Mouse (Mus musculus) forebrain, embryonic 14.5 days (tissue): ENCODE measurements around the gene Rims3. TPM values are rescaled to one million over a fixed set of nuclear protein-coding genes. Genes with fewer than 3 reads are reported as not detected.
A peak's percentile ranks its signal among the peaks of the same experiment; 100 is the strongest.

Experiments
- ATAC-seq: fragments of 200-750 bp; cut with Nextera tagmentation; 2 replicates; pipeline ENCODE4 v1.8.0; 2017; ENCODE audit warnings: mild to moderate bottlenecking, moderate library complexity
- DNase-seq: peaks from one replicate; pipeline ENCODE4 v3.0.0-alpha.2; 2015; ENCODE audit warnings: low spot score
- H3K27ac ChIP-seq: fragments of 300-500 bp; sonication (generic); 2 replicates; pipeline ENCODE4 v1.5.1; 2014; ENCODE audit warnings: low read depth, mild to moderate bottlenecking, control low read depth, low read length, moderate library complexity
- H3K27me3 ChIP-seq: fragments of 300-500 bp; sonication (generic); replicated peaks from 2 replicates; pipeline ENCODE4 v1.6.1; 2014; ENCODE audit warnings: low read length, control low read depth, mixed read lengths; ENCODE audit not compliant: control insufficient read depth, insufficient read depth
- H3K36me3 ChIP-seq: fragments of 300-500 bp; sonication (generic); 2 replicates; pipeline ENCODE4 v1.6.1; 2014; ENCODE audit warnings: low read length, control low read depth; ENCODE audit not compliant: control insufficient read depth, insufficient read depth
- H3K4me1 ChIP-seq: fragments of 300-500 bp; sonication (generic); 2 replicates; pipeline ENCODE4 v1.6.1; 2014; ENCODE audit warnings: antibody characterized with exemption, low read length, control low read depth; ENCODE audit not compliant: control insufficient read depth, insufficient read depth
- H3K4me2 ChIP-seq: fragments of 300-500 bp; sonication (generic); 2 replicates; pipeline ENCODE4 v1.6.1; 2014; ENCODE audit warnings: mild to moderate bottlenecking, control low read depth, low read length
- H3K4me3 ChIP-seq: fragments of 300-500 bp; sonication (generic); 2 replicates; pipeline ENCODE4 v1.5.1; 2014; ENCODE audit warnings: low read depth, low read length, control low read depth
- H3K9ac ChIP-seq: fragments of 300-500 bp; sonication (generic); 2 replicates; pipeline ENCODE4 v1.6.1; 2014; ENCODE audit warnings: mild to moderate bottlenecking, low read length, control low read depth, moderate library complexity
- H3K9me3 ChIP-seq: fragments of 300-500 bp; sonication (generic); replicated peaks from 2 replicates; pipeline ENCODE4 v1.6.1; 2016; ENCODE audit warnings: low read length, control low read depth, mixed read lengths; ENCODE audit not compliant: control insufficient read depth
- WGBS: fragments of 180-500 bp; shearing (Covaris S2); extraction: QIAGEN DNeasy Blood & Tissue Kit; methylation state at CpG from one replicate; pipeline ENCODE4 v1.1.7; 2014; 5-methylcytosine and 5-hydroxymethylcytosine counted together
- polyA plus RNA-seq: library from polyadenylated mRNA; unstranded; fragments of >200 nt; fragmentation: Nextera tagmentation; extraction: Ambion mirVana; gene quantifications from 2 replicates; pipeline ENCODE4 v1.2.1, GENCODE M21; 2014

Gene Rims3
- polyA plus RNA-seq, 1 experiment from 2014 or later = 8.1 TPM

- Histone ChIP-seq H3K4me1 (peaks cover 24% of the 10 kb centered on the region), H3K36me3 (no peaks in the 10 kb centered on the region), H3K9me3 (no peaks in the 10 kb centered on the region), H3K27ac (no peak overlapping the region), H3K4me3 (no peak overlapping the region), H3K9ac (no peak overlapping the region), H3K4me2 (no peak overlapping the region), H3K27me3 (no peaks in the 10 kb centered on the region)
- 36% methylated on average over 13 of the region's 13 CpGs for WGBS
- ATAC-seq (0 out of 2 replicates have a peak, but pooled peaks have one; percentile 27), DNase-seq (peak; percentile 84)
These were observed 30.8 kb downstream of the Rims3 start for GRCm38 (mm10) chr4:120885208-120886120.

GRCm38 (mm10) chr4:120886131-120886530 is 31.5 kb downstream of the Rims3 start:
- WGBS = 29% methylated on average over 4 of the region's 4 CpGs
- ATAC-seq = no peak

GRCm38 (mm10) chr4:120886811-120887210 is 32.2 kb downstream of the Rims3 start:
- WGBS = 86% methylated on average over 5 of the region's 5 CpGs

More at GRCm38 (mm10) chr4:120886131-120886530, 31.5 kb downstream of the Rims3 start:
- Histone ChIP-seq H3K36me3 (no peaks in the 10 kb centered on the region), H3K9me3 (no peaks in the 10 kb centered on the region), H3K27me3 (no peaks in the 10 kb centered on the region), H3K4me2 (no peak overlapping the region), H3K4me3 (no peak overlapping the region), H3K27ac (no peak overlapping the region), H3K4me1 (peaks cover 24% of the 10 kb centered on the region), H3K9ac (no peak overlapping the region)
- DNase-seq = no peak

GRCm38 (mm10) chr4:120887381-120888112 is 32.9 kb downstream of the Rims3 start:
- peaks cover 15% of the 10 kb centered on the region for H3K4me1 ChIP-seq
- WGBS = 32% methylated on average over 8 of the region's 8 CpGs
- no peaks in the 10 kb centered on the region for H3K36me3 ChIP-seq
- H3K9ac ChIP-seq = no peak overlapping the region
- H3K4me3 ChIP-seq = no peak overlapping the region
- H3K27me3 ChIP-seq = no peaks in the 10 kb centered on the region
- peak; percentile 21; the same call in 1 of the 2 replicates for ATAC-seq
- H3K4me2 ChIP-seq = no peak overlapping the region
- peak; percentile 72 for DNase-seq
- no peak overlapping the region for H3K27ac ChIP-seq
- no peaks in the 10 kb centered on the region for H3K9me3 ChIP-seq

More at GRCm38 (mm10) chr4:120886811-120887210, 32.2 kb downstream of the Rims3 start:
- Histone ChIP-seq H3K4me1 (peaks cover 22% of the 10 kb centered on the region), H3K4me3 (no peak overlapping the region), H3K27ac (no peak overlapping the region), H3K9me3 (no peaks in the 10 kb centered on the region), H3K9ac (no peak overlapping the region), H3K4me2 (no peak overlapping the region), H3K36me3 (no peaks in the 10 kb centered on the region), H3K27me3 (no peaks in the 10 kb centered on the region)
- ATAC-seq = no peak
- no peak for DNase-seq

GRCm38 (mm10) chr4:120888884-120889283 is 34.3 kb downstream of the Rims3 start:
- H3K4me2 ChIP-seq = no peak overlapping the region
- peaks cover 9% of the 10 kb centered on the region for H3K4me1 ChIP-seq
- no peaks in the 10 kb centered on the region for H3K36me3 ChIP-seq
- no peaks in the 10 kb centered on the region for H3K9me3 ChIP-seq
- no peak overlapping the region for H3K27ac ChIP-seq
- ATAC-seq (no peak), DNase-seq (no peak)
- WGBS = 71% methylated on average over 8 of the region's 8 CpGs
- no peak overlapping the region for H3K4me3 ChIP-seq
- H3K9ac ChIP-seq = no peak overlapping the region
- no peaks in the 10 kb centered on the region for H3K27me3 ChIP-seq

- no peak overlapping the region for H3K4me3 ChIP-seq
- no peak overlapping the region for H3K9ac ChIP-seq
- H3K4me2 ChIP-seq = no peak overlapping the region
- ATAC-seq (no peak), DNase-seq (no peak)
- no peaks in the 10 kb centered on the region for H3K9me3 ChIP-seq
- 62% methylated on average over 11 of the region's 11 CpGs for WGBS
- no peaks in the 10 kb centered on the region for H3K36me3 ChIP-seq
- H3K27me3 ChIP-seq = no peaks in the 10 kb centered on the region
- H3K27ac ChIP-seq = no peak overlapping the region
- peaks cover under 1% of the 10 kb centered on the region; the same call in 1 of the 2 replicates for H3K4me1 ChIP-seq
These were observed 36.3 kb downstream of the Rims3 start for GRCm38 (mm10) chr4:120890754-120891440.

GRCm38 (mm10) chr4:120891960-120892359 is 37.3 kb downstream of the Rims3 start:
- H3K27me3 ChIP-seq = no peaks in the 10 kb centered on the region
- DNase-seq (no peak), ATAC-seq (no peak)
- H3K4me2 ChIP-seq = no peak overlapping the region
- no peaks in the 10 kb centered on the region for H3K9me3 ChIP-seq
- H3K27ac ChIP-seq = no peak overlapping the region
- H3K9ac ChIP-seq = no peak overlapping the region
- H3K4me1 ChIP-seq = no peaks in the 10 kb centered on the region
- H3K4me3 ChIP-seq = no peak overlapping the region
- H3K36me3 ChIP-seq = no peaks in the 10 kb centered on the region

GRCm38 (mm10) chr4:120892516-120892915 is 37.9 kb downstream of the Rims3 start:
- ATAC-seq = no peak
- WGBS = 70% methylated on average over 1 of the region's 1 CpGs

More at GRCm38 (mm10) chr4:120892516-120892915, 37.9 kb downstream of the Rims3 start:
- Histone ChIP-seq H3K9ac (no peak overlapping the region), H3K36me3 (no peaks in the 10 kb centered on the region), H3K4me1 (no peaks in the 10 kb centered on the region), H3K27ac (no peak overlapping the region), H3K4me2 (no peak overlapping the region), H3K4me3 (no peak overlapping the region), H3K27me3 (no peaks in the 10 kb centered on the region), H3K9me3 (no peaks in the 10 kb centered on the region)
- no peak for DNase-seq
